8 mouse cellular contexts compared by ENCODE assay signal in the genomic region with DNA sequence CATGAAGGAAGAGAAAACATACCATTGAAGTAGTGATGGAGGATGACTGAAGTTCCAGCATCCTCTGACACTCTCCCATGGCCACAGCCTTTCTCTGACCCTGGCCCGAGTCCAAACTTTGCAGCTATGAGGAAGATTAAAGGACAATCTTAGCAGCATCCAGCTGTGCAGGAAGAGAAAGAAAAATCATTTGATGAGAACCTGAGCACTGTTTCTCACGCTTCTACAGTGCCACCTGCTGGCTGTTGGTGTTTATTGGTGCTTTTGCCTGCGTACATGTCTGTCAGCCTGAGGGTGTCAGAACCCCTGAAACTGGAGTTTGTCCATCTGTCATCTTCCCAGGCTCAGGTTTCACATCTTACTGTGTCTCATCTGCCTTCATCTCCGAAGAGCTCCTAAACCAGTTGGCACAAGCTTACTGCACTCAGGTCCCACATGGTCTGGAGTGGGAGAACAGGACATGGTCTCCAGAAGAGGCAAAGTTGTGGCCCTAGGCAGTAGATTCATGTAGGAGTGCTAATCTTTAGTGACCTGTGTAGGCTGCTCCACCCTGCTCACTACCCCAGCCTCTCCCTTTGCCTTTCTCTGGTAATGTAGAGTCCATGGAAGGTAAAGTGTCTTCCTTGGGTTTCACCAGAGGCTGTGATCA. TPM values are rescaled to one million over a fixed set of nuclear protein-coding genes. Genes with fewer than 3 reads are reported as not detected.
DNase-seq lines count a peak whose midpoint lies in the region; ATAC-seq lines count a peak whose summit lies in the region.

No protein-coding gene starts in this region.

- H3K9ac ChIP-seq in heart, embryonic 11.5 days (ENCODE audit: low read depth, low read length), result no peak overlapping the region
- no peak overlapping the region for H3K9ac ChIP-seq in intestine, embryonic 14.5 days (ENCODE audit: low read length)
- H3K9ac ChIP-seq in midbrain, embryonic 12.5 days (replicated peaks), result no peak overlapping the region

- H3K27me3 ChIP-seq in heart, embryonic 11.5 days (ENCODE audit: control insufficient read depth, insufficient read depth, low read length), result no peaks in the 10 kb centered on the region; the same call in 1 of the 2 replicates
- no peaks in the 10 kb centered on the region for H3K27me3 ChIP-seq in intestine, embryonic 14.5 days (replicated peaks; ENCODE audit: control insufficient read depth, insufficient read depth, low read length)
- H3K27me3 ChIP-seq in midbrain, embryonic 12.5 days, result no peaks in the 10 kb centered on the region; the same call in 1 of the 2 replicates

- ATAC-seq in heart, embryonic 11.5 days (replicated peaks; ENCODE audit: insufficient number of reproducible peaks, low FRiP score, low TSS enrichment), result no peak
- peak; percentile 79 for ATAC-seq in intestine, embryonic 14.5 days (replicated peaks; ENCODE audit: low FRiP score, low TSS enrichment, low read depth)
- ATAC-seq in midbrain, embryonic 12.5 days (ENCODE audit: low FRiP score, low read depth), result 0 out of 2 replicates have a peak, but pooled peaks have one; percentile 23

- no peak overlapping the region for H3K4me3 ChIP-seq in heart, embryonic 11.5 days (ENCODE audit: low read depth, low read length)
- no peak overlapping the region for H3K4me3 ChIP-seq in intestine, embryonic 14.5 days (ENCODE audit: low read depth, low read length)
- no peak overlapping the region for H3K4me3 ChIP-seq in midbrain, embryonic 12.5 days

- H3K9me3 ChIP-seq in heart, embryonic 11.5 days (replicated peaks; ENCODE audit: control insufficient read depth, low read length), result no peaks in the 10 kb centered on the region
- H3K9me3 ChIP-seq in intestine, embryonic 14.5 days (ENCODE audit: control insufficient read depth, low read length), result no peaks in the 10 kb centered on the region
- H3K9me3 ChIP-seq in midbrain, embryonic 12.5 days, result no peaks in the 10 kb centered on the region

- DNase-seq in heart, adult 11 months, result peak; percentile 96
- DNase-seq in cerebellum, postnatal 4 days (ENCODE audit: low spot score in 2 of 2), result peak; percentile 69 to 85
- DNase-seq in gastrocnemius, postnatal 10 days, result peak; percentile 85
- peak; percentile 95 for DNase-seq in intestine, embryonic 14.5 days (ENCODE audit: low spot score)
- peak; percentile 42 to 89 for DNase-seq in left cerebral cortex, adult 9 months (ENCODE audit: low spot score in 2 of 2)
- DNase-seq in spleen, adult 18-20 months, result peak; percentile 49 to 77

- 5% methylated on average over 4 of the region's 4 CpGs for WGBS in heart, embryonic 11.5 days (ENCODE audit: insufficient replicate concordance)
- WGBS in intestine, embryonic 14.5 days, result under 1% methylated on average over 4 of the region's 4 CpGs
- 3% methylated on average over 4 of the region's 4 CpGs for WGBS in midbrain, embryonic 12.5 days

- no peak overlapping the region for H3K4me2 ChIP-seq in heart, embryonic 11.5 days
- no peak overlapping the region for H3K4me2 ChIP-seq in intestine, embryonic 14.5 days (ENCODE audit: low read length)
- no peak overlapping the region for H3K4me2 ChIP-seq in midbrain, embryonic 12.5 days (replicated peaks)

- H3K36me3 ChIP-seq in heart, embryonic 11.5 days (ENCODE audit: control insufficient read depth, insufficient read depth, low read length), result no peaks in the 10 kb centered on the region
- H3K36me3 ChIP-seq in intestine, embryonic 14.5 days (ENCODE audit: control insufficient read depth, insufficient read depth, low read length), result no peaks in the 10 kb centered on the region
- H3K36me3 ChIP-seq in midbrain, embryonic 12.5 days, result no peaks in the 10 kb centered on the region

- no peaks in the 10 kb centered on the region for H3K4me1 ChIP-seq in heart, embryonic 11.5 days (ENCODE audit: control insufficient read depth, insufficient read depth, low read length)
- H3K4me1 ChIP-seq in intestine, embryonic 14.5 days (replicated peaks; ENCODE audit: control insufficient read depth, insufficient read depth, low read length), result peaks cover 3% of the 10 kb centered on the region; the same call in 1 of the 2 replicates
- H3K4me1 ChIP-seq in midbrain, embryonic 12.5 days, result peaks cover 3% of the 10 kb centered on the region; the same call in 1 of the 2 replicates

- no peak overlapping the region for H3K27ac ChIP-seq in heart, embryonic 11.5 days (ENCODE audit: low read depth, low read length)
- H3K27ac ChIP-seq in intestine, embryonic 14.5 days (ENCODE audit: low read depth), result no peak overlapping the region
- H3K27ac ChIP-seq in midbrain, embryonic 12.5 days (replicated peaks), result no peak overlapping the region

RNA-seq across cellular contexts. Expression of a gene that starts 21.7 kb away (rescaled TPM):
- polyA plus RNA-seq in heart, embryonic 11.5 days (2014; fragmentation: Nextera tagmentation; extraction: Ambion mirVana), result not detected in 2 replicates
- not detected for total RNA-seq in gastrocnemius, postnatal 10 days (2021)
- not detected in 2 replicates for polyA plus RNA-seq in intestine, embryonic 14.5 days (2014; fragmentation: Nextera tagmentation; extraction: Ambion mirVana)
- polyA plus RNA-seq in midbrain, embryonic 12.5 days (2016; fragmentation: Nextera tagmentation; extraction: Ambion mirVana), result not detected in 2 replicates
